Mouse (Mus musculus): ENCODE measurements around the gene Rd3l. TPM values are rescaled to one million over a fixed set of nuclear protein-coding genes. Genes with fewer than 3 reads are reported as not detected.

Gene Rd3l
- polyA plus RNA-seq, 1 experiment = 1.3 TPM

- Histone ChIP-seq H3K27ac (ENCODE audit: insufficient read depth, low read length) (no peak overlapping the region), H3K27me3 (ENCODE audit: control insufficient read depth, insufficient read depth, low read length) (no peaks in the 10 kb centered on the region), H3K4me1 (ENCODE audit: control insufficient read depth, insufficient read depth, low read length) (no peaks in the 10 kb centered on the region), H3K4me3 (replicated peaks; ENCODE audit: insufficient read depth, low read depth, low read length) (no peak overlapping the region)
- TF ChIP-seq CTCF (IDR thresholded peaks at IDR 0.05; ENCODE audit: borderline replicate concordance, insufficient read depth, low read depth, low read length) = no peak
- TF ChIP-seq POLR2A (IDR thresholded peaks at IDR 0.05; ENCODE audit: borderline replicate concordance, insufficient read depth, low read length) = no peak
- DNase-seq = no peak
- WGBS = 24% methylated on average over 14 of the region's 14 CpGs
Measured at GRCm38 (mm10) chr12:112013271-112013801, 32.2 kb upstream of the Rd3l start.

- TF ChIP-seq POLR2A (IDR thresholded peaks at IDR 0.05; ENCODE audit: borderline replicate concordance, insufficient read depth, low read length) (no peak), CTCF (IDR thresholded peaks at IDR 0.05; ENCODE audit: borderline replicate concordance, insufficient read depth, low read depth, low read length) (no peak)
- Histone ChIP-seq H3K4me3 (replicated peaks; ENCODE audit: insufficient read depth, low read depth, low read length) (no peak overlapping the region), H3K4me1 (ENCODE audit: control insufficient read depth, insufficient read depth, low read length) (no peaks in the 10 kb centered on the region), H3K27ac (ENCODE audit: insufficient read depth, low read length) (no peak overlapping the region), H3K27me3 (ENCODE audit: control insufficient read depth, insufficient read depth, low read length) (no peaks in the 10 kb centered on the region)
- 20% methylated on average over 12 of the region's 12 CpGs for WGBS
- DNase-seq = no peak
Measured at GRCm38 (mm10) chr12:112012511-112013270, 31.6 kb upstream of the Rd3l start.

GRCm38 (mm10) chr12:112001223-112001622, 20.1 kb upstream of the Rd3l start:
- 20% methylated on average over 8 of the region's 8 CpGs for WGBS
- H3K27me3 ChIP-seq (ENCODE audit: control insufficient read depth, insufficient read depth, low read length) = no peaks in the 10 kb centered on the region

GRCm38 (mm10) chr12:111999735-112000134, 18.6 kb upstream of the Rd3l start:
- Histone ChIP-seq H3K4me3 (replicated peaks; ENCODE audit: insufficient read depth, low read depth, low read length) (no peak overlapping the region), H3K27me3 (ENCODE audit: control insufficient read depth, insufficient read depth, low read length) (no peaks in the 10 kb centered on the region), H3K27ac (ENCODE audit: insufficient read depth, low read length) (no peak overlapping the region), H3K4me1 (ENCODE audit: control insufficient read depth, insufficient read depth, low read length) (no peaks in the 10 kb centered on the region)
- TF ChIP-seq POLR2A (IDR thresholded peaks at IDR 0.05; ENCODE audit: borderline replicate concordance, insufficient read depth, low read length) (no peak), CTCF (IDR thresholded peaks at IDR 0.05; ENCODE audit: borderline replicate concordance, insufficient read depth, low read depth, low read length) (no peak)
- WGBS = 93% methylated on average over 7 of the region's 7 CpGs
- DNase-seq = no peak

More at GRCm38 (mm10) chr12:112001223-112001622, 20.1 kb upstream of the Rd3l start:
- H3K4me3 ChIP-seq (replicated peaks; ENCODE audit: insufficient read depth, low read depth, low read length) = no peak overlapping the region
- H3K27ac ChIP-seq (ENCODE audit: insufficient read depth, low read length) = no peak overlapping the region
- TF ChIP-seq POLR2A (IDR thresholded peaks at IDR 0.05; ENCODE audit: borderline replicate concordance, insufficient read depth, low read length) (no peak), CTCF (IDR thresholded peaks at IDR 0.05; ENCODE audit: borderline replicate concordance, insufficient read depth, low read depth, low read length) (peak; percentile 71)
- H3K4me1 ChIP-seq (ENCODE audit: control insufficient read depth, insufficient read depth, low read length) = no peaks in the 10 kb centered on the region
- peak; percentile 49 to 69 for DNase-seq

GRCm38 (mm10) chr12:111995161-111995560, 14.0 kb upstream of the Rd3l start:
- Histone ChIP-seq H3K27me3 (ENCODE audit: control insufficient read depth, insufficient read depth, low read length) (no peaks in the 10 kb centered on the region), H3K4me3 (replicated peaks; ENCODE audit: insufficient read depth, low read depth, low read length) (no peak overlapping the region), H3K4me1 (ENCODE audit: control insufficient read depth, insufficient read depth, low read length) (no peaks in the 10 kb centered on the region), H3K27ac (ENCODE audit: insufficient read depth, low read length) (no peak overlapping the region)
- WGBS = 82% methylated on average over 2 of the region's 2 CpGs
- no peak for TF ChIP-seq POLR2A (IDR thresholded peaks at IDR 0.05; ENCODE audit: borderline replicate concordance, insufficient read depth, low read length)
- no peak for TF ChIP-seq CTCF (IDR thresholded peaks at IDR 0.05; ENCODE audit: borderline replicate concordance, insufficient read depth, low read depth, low read length)
- no peak for DNase-seq

GRCm38 (mm10) chr12:111992626-111993025, 11.5 kb upstream of the Rd3l start:
- TF ChIP-seq CTCF (IDR thresholded peaks at IDR 0.05; ENCODE audit: borderline replicate concordance, insufficient read depth, low read depth, low read length) (no peak), POLR2A (IDR thresholded peaks at IDR 0.05; ENCODE audit: borderline replicate concordance, insufficient read depth, low read length) (no peak)
- Histone ChIP-seq H3K4me3 (replicated peaks; ENCODE audit: insufficient read depth, low read depth, low read length) (no peak overlapping the region), H3K27me3 (ENCODE audit: control insufficient read depth, insufficient read depth, low read length) (no peaks in the 10 kb centered on the region), H3K27ac (ENCODE audit: insufficient read depth, low read length) (no peak overlapping the region), H3K4me1 (ENCODE audit: control insufficient read depth, insufficient read depth, low read length) (no peaks in the 10 kb centered on the region)
- no peak for DNase-seq
- WGBS = 91% methylated on average over 5 of the region's 5 CpGs

GRCm38 (mm10) chr12:111986756-111987155, 5.6 kb upstream of the Rd3l start:
- WGBS = 41% methylated on average over 9 of the region's 9 CpGs
- no peak for DNase-seq
- no peak overlapping the region for H3K4me3 ChIP-seq (replicated peaks; ENCODE audit: insufficient read depth, low read depth, low read length)
- H3K4me1 ChIP-seq (ENCODE audit: control insufficient read depth, insufficient read depth, low read length) = no peaks in the 10 kb centered on the region
- H3K27ac ChIP-seq (ENCODE audit: insufficient read depth, low read length) = no peak overlapping the region
- no peaks in the 10 kb centered on the region for H3K27me3 ChIP-seq (ENCODE audit: control insufficient read depth, insufficient read depth, low read length)
- TF ChIP-seq CTCF (IDR thresholded peaks at IDR 0.05; ENCODE audit: borderline replicate concordance, insufficient read depth, low read depth, low read length) = no peak
- no peak for TF ChIP-seq POLR2A (IDR thresholded peaks at IDR 0.05; ENCODE audit: borderline replicate concordance, insufficient read depth, low read length)

- no peaks in the 10 kb centered on the region for H3K27me3 ChIP-seq (ENCODE audit: control insufficient read depth, insufficient read depth, low read length)
- no peak for TF ChIP-seq POLR2A (IDR thresholded peaks at IDR 0.05; ENCODE audit: borderline replicate concordance, insufficient read depth, low read length)
- TF ChIP-seq CTCF (IDR thresholded peaks at IDR 0.05; ENCODE audit: borderline replicate concordance, insufficient read depth, low read depth, low read length) = no peak
- no peak overlapping the region for H3K27ac ChIP-seq (ENCODE audit: insufficient read depth, low read length)
- no peak overlapping the region for H3K4me3 ChIP-seq (replicated peaks; ENCODE audit: insufficient read depth, low read depth, low read length)
- DNase-seq = no peak
- H3K4me1 ChIP-seq (ENCODE audit: control insufficient read depth, insufficient read depth, low read length) = no peaks in the 10 kb centered on the region
- 83% methylated on average over 2 of the region's 2 CpGs for WGBS
Measured at GRCm38 (mm10) chr12:111983165-111983564, 2.0 kb upstream of the Rd3l start.

Data from cerebellum, adult 2 months (tissue).